Mouse (Mus musculus) megakaryocyte-erythroid progenitor cell, adult 5-6 weeks (primary cell): ENCODE results near the gene Tbx6. TPM values are rescaled to one million over a fixed set of nuclear protein-coding genes. Genes with fewer than 3 reads are reported as not detected.

ENCODE experiments used
- total RNA-seq, 2 experiments: library from RNA; stranded (forward) in 1 of 2; stranded (reverse) in 1 of 2; fragments of 200-1000, 215-1000 nt in 1 of 2; fragments of >200 nt in 1 of 2; fragmentation: Nextera tagmentation in 1 of 2; gene quantifications; 2 replicates each; pipeline ENCODE4 v1.2.3; 2014 to 2017

Gene Tbx6
- total RNA-seq, 2 experiments from 2014 or later, result 3.1 TPM; not detected in 1

Other genes with a start within 250 kb of the Tbx6 start
Only the 30 nearest of the 32 such genes appear.
- gene Eif3c, start 215.1 kb upstream of the Tbx6 start, total RNA-seq (2014; fragmentation: Nextera tagmentation), result 193 and 244 TPM in 2 replicates
- gene Eif3c, start 215.1 kb upstream of the Tbx6 start, total RNA-seq (2017), result 286 and 298 TPM in 2 replicates
- gene Apobr, start 196.5 kb upstream of the Tbx6 start, total RNA-seq (2014; fragmentation: Nextera tagmentation), result 0.79 and 2.4 TPM in 2 replicates
- gene Apobr, start 196.5 kb upstream of the Tbx6 start, total RNA-seq (2017), result 0.89 and 2.4 TPM in 2 replicates
- 24.5 and 43.7 TPM in 2 replicates for gene Cln3, start 195.7 kb upstream of the Tbx6 start, total RNA-seq (2014; fragmentation: Nextera tagmentation)
- gene Cln3, start 195.7 kb upstream of the Tbx6 start, total RNA-seq (2017), result 3.8 and 9.8 TPM in 2 replicates
- not detected in 2 replicates for gene Il27, start 186.5 kb upstream of the Tbx6 start, total RNA-seq (2014; fragmentation: Nextera tagmentation)
- not detected in 2 replicates for gene Il27, start 186.5 kb upstream of the Tbx6 start, total RNA-seq (2017)
- gene Nupr1, start 150.6 kb upstream of the Tbx6 start, total RNA-seq (2014; fragmentation: Nextera tagmentation), result 6.3 TPM in 1 of 2 replicates, not detected in the other
- gene Nupr1, start 150.6 kb upstream of the Tbx6 start, total RNA-seq (2017), result 2.7 and 9.9 TPM in 2 replicates
- gene Sgf29, start 132.2 kb upstream of the Tbx6 start, total RNA-seq (2014; fragmentation: Nextera tagmentation), result 100 and 125 TPM in 2 replicates
- 37.4 and 51.0 TPM in 2 replicates for gene Sgf29, start 132.2 kb upstream of the Tbx6 start, total RNA-seq (2017)
- not detected in 2 replicates for gene Sult1a1, start 105.1 kb upstream of the Tbx6 start, total RNA-seq (2014; fragmentation: Nextera tagmentation)
- gene Sult1a1, start 105.1 kb upstream of the Tbx6 start, total RNA-seq (2017), result not detected in 2 replicates
- gene Bola2, start 86.1 kb upstream of the Tbx6 start, total RNA-seq (2014; fragmentation: Nextera tagmentation), result 212 and 218 TPM in 2 replicates
- gene Bola2, start 86.1 kb upstream of the Tbx6 start, total RNA-seq (2017), result 107 and 179 TPM in 2 replicates
- gene Slx1b, start 85.7 kb upstream of the Tbx6 start, total RNA-seq (2014; fragmentation: Nextera tagmentation), result 3.7 and 9.3 TPM in 2 replicates
- gene Slx1b, start 85.7 kb upstream of the Tbx6 start, total RNA-seq (2017), result 2.9 and 3.0 TPM in 2 replicates
- gene Coro1a, start 73.7 kb upstream of the Tbx6 start, total RNA-seq (2014; fragmentation: Nextera tagmentation), result 31.8 and 35.5 TPM in 2 replicates
- gene Coro1a, start 73.7 kb upstream of the Tbx6 start, total RNA-seq (2017), result 40.7 and 41.2 TPM in 2 replicates
- 41.0 and 45.1 TPM in 2 replicates for gene Mapk3, start 21.9 kb upstream of the Tbx6 start, total RNA-seq (2014; fragmentation: Nextera tagmentation)
- 17.5 and 20.1 TPM in 2 replicates for gene Mapk3, start 21.9 kb upstream of the Tbx6 start, total RNA-seq (2017)
- 0.26 and 2.5 TPM in 2 replicates for gene Gdpd3, start 15.1 kb upstream of the Tbx6 start, total RNA-seq (2014; fragmentation: Nextera tagmentation)
- gene Gdpd3, start 15.1 kb upstream of the Tbx6 start, total RNA-seq (2017), result 0.09 TPM in 1 of 2 replicates, not detected in the other
- 26.6 and 40.6 TPM in 2 replicates for gene Ypel3, start 4.5 kb upstream of the Tbx6 start, total RNA-seq (2014; fragmentation: Nextera tagmentation)
- 20.2 and 22.6 TPM in 2 replicates for gene Ypel3, start 4.5 kb upstream of the Tbx6 start, total RNA-seq (2017)
- gene Ppp4c, start 11.0 kb downstream of the Tbx6 start, total RNA-seq (2014; fragmentation: Nextera tagmentation), result 176 and 189 TPM in 2 replicates
- gene Ppp4c, start 11.0 kb downstream of the Tbx6 start, total RNA-seq (2017), result 104 and 127 TPM in 2 replicates
- 0.61 TPM in 1 of 2 replicates, not detected in the other for gene Fam57b, start 16.2 kb downstream of the Tbx6 start, total RNA-seq (2014; fragmentation: Nextera tagmentation)
- gene Fam57b, start 16.2 kb downstream of the Tbx6 start, total RNA-seq (2017), result 0.42 TPM in 1 of 2 replicates, not detected in the other
- gene 4930451I11Rik, start 50.2 kb downstream of the Tbx6 start, total RNA-seq (2014; fragmentation: Nextera tagmentation), result not detected in 2 replicates
- gene 4930451I11Rik, start 50.2 kb downstream of the Tbx6 start, total RNA-seq (2017), result not detected in 2 replicates
- gene Doc2a, start 65.9 kb downstream of the Tbx6 start, total RNA-seq (2014; fragmentation: Nextera tagmentation), result not detected in 2 replicates
- not detected in 2 replicates for gene Doc2a, start 65.9 kb downstream of the Tbx6 start, total RNA-seq (2017)
- 51.6 and 123 TPM in 2 replicates for gene Hirip3, start 80.5 kb downstream of the Tbx6 start, total RNA-seq (2014; fragmentation: Nextera tagmentation)
- gene Hirip3, start 80.5 kb downstream of the Tbx6 start, total RNA-seq (2017), result 327 and 333 TPM in 2 replicates
- gene Ino80e, start 80.9 kb downstream of the Tbx6 start, total RNA-seq (2014; fragmentation: Nextera tagmentation), result 124 and 132 TPM in 2 replicates
- 29.4 and 45.6 TPM in 2 replicates for gene Ino80e, start 80.9 kb downstream of the Tbx6 start, total RNA-seq (2017)
- 36.1 and 44.2 TPM in 2 replicates for gene Taok2, start 103.2 kb downstream of the Tbx6 start, total RNA-seq (2014; fragmentation: Nextera tagmentation)
- 22.1 and 25.1 TPM in 2 replicates for gene Taok2, start 103.2 kb downstream of the Tbx6 start, total RNA-seq (2017)
- gene Tmem219, start 141.4 kb downstream of the Tbx6 start, total RNA-seq (2014; fragmentation: Nextera tagmentation), result 22.0 and 27.2 TPM in 2 replicates
- gene Tmem219, start 141.4 kb downstream of the Tbx6 start, total RNA-seq (2017), result 9.2 and 17.9 TPM in 2 replicates
- gene Kctd13, start 147.4 kb downstream of the Tbx6 start, total RNA-seq (2014; fragmentation: Nextera tagmentation), result 14.0 and 18.6 TPM in 2 replicates
- 9.0 and 22.1 TPM in 2 replicates for gene Kctd13, start 147.4 kb downstream of the Tbx6 start, total RNA-seq (2017)
- gene Asphd1, start 168.1 kb downstream of the Tbx6 start, total RNA-seq (2014; fragmentation: Nextera tagmentation), result not detected in 2 replicates
- not detected in 2 replicates for gene Asphd1, start 168.1 kb downstream of the Tbx6 start, total RNA-seq (2017)
- 3.2 and 4.4 TPM in 2 replicates for gene Sez6l2, start 169.1 kb downstream of the Tbx6 start, total RNA-seq (2014; fragmentation: Nextera tagmentation)
- gene Sez6l2, start 169.1 kb downstream of the Tbx6 start, total RNA-seq (2017), result 0.76 TPM in 1 of 2 replicates, not detected in the other
- gene Cdipt, start 194.4 kb downstream of the Tbx6 start, total RNA-seq (2014; fragmentation: Nextera tagmentation), result 61.3 and 70.2 TPM in 2 replicates
- 31.8 and 49.8 TPM in 2 replicates for gene Cdipt, start 194.4 kb downstream of the Tbx6 start, total RNA-seq (2017)
- gene Cdiptos, start 194.6 kb downstream of the Tbx6 start, total RNA-seq (2014; fragmentation: Nextera tagmentation), result not detected in 2 replicates
- 0.23 TPM in 1 of 2 replicates, not detected in the other for gene Cdiptos, start 194.6 kb downstream of the Tbx6 start, total RNA-seq (2017)
- 5.6 and 7.9 TPM in 2 replicates for gene Mvp, start 233.1 kb downstream of the Tbx6 start, total RNA-seq (2014; fragmentation: Nextera tagmentation)
- gene Mvp, start 233.1 kb downstream of the Tbx6 start, total RNA-seq (2017), result 13.5 and 19.7 TPM in 2 replicates
- 0.66 TPM in 1 of 2 replicates, not detected in the other for gene Pagr1b, start 235.0 kb downstream of the Tbx6 start, total RNA-seq (2014; fragmentation: Nextera tagmentation)
- 4.5 and 8.7 TPM in 2 replicates for gene Pagr1b, start 235.0 kb downstream of the Tbx6 start, total RNA-seq (2017)
- 62.5 and 66.9 TPM in 2 replicates for gene Pagr1a, start 235.9 kb downstream of the Tbx6 start, total RNA-seq (2014; fragmentation: Nextera tagmentation)
- 24.5 TPM in 1 of 2 replicates, not detected in the other for gene Pagr1a, start 235.9 kb downstream of the Tbx6 start, total RNA-seq (2017)
- 0.47 and 3.3 TPM in 2 replicates for gene Gm42742, start 239.6 kb downstream of the Tbx6 start, total RNA-seq (2014; fragmentation: Nextera tagmentation)
- gene Gm42742, start 239.6 kb downstream of the Tbx6 start, total RNA-seq (2017), result 22.6 TPM in 1 of 2 replicates, not detected in the other